Mouse (Mus musculus) cerebellum, postnatal 36 days (tissue): ENCODE results near the gene Lcn2.

ENCODE experiments used
- DNase-seq, 2 experiments: peaks; one replicate each; pipeline ENCODE4 v3.0.0; 2021 to 2022; ENCODE audit warnings: mixed read lengths in 2 of 2

The Lcn2 gene

DNA sequence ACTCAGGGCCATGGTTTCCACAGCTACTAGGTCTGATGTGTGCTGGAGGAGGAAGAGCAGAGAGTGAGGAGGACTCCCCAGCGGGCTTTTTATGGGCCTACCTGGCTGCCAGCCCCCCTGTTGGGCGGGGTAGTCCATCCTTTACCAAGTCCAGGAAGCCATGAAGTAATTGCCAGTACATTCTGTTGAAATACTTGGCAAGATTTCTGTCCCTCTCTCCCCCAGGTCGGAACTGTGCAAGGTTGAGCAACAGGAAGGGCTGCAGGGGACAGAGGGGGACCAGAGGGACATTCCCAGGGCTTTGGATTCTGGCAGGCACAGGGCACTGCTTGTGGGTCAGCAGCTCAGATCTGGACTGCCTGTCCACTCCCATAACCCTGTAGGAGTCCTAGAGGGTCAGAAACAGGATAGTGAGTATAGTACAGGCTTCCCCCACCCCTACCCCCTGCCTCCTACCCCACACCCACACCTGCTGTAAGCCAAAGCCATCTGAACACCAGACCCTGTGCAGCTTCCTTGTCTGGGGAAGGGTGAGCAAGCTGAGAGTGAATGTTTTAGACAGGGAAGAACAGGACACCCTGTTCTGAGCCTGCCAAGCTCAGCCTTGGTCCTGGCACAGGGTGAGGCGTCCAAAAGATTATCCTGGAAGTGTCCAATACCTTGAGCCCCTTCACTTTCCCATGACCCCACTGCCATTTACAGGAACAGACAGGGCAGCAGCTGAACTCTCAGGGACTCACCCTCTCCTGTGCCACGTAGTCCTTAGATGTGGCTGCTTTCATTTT, at the start of gene Lcn2:
Gene Lcn2, minus strand, starts transcription at position 547 of the 785 bp plus-strand sequence.
- no peak for DNase-seq

DNA sequence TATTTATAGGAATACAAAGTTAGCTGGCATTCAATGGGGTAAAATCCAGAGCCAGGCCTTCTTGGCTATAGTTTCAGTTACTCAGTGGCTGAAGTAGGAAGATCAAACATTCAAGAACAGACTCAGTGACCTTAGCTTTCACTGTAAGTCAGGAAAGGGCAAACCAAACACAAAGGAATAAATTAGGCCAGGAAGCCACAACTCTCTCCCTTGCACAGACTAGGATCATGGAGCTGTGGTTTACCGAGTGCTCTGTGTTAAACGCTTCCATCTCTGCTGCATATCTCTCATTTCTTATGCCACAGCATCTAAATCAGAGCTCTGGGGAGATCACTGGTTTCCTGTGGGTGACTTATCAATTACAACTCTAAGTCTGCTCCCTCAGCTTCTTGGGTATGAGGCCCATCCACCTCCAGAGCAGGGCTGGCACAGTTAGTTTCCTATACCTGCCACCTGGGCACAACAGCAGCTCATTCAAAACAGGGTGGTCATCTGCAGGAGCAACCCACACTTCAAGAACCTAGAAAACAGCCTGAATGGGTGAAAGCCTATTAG, 49.6 kb upstream of the Lcn2 start:
- no peak for DNase-seq

DNA sequence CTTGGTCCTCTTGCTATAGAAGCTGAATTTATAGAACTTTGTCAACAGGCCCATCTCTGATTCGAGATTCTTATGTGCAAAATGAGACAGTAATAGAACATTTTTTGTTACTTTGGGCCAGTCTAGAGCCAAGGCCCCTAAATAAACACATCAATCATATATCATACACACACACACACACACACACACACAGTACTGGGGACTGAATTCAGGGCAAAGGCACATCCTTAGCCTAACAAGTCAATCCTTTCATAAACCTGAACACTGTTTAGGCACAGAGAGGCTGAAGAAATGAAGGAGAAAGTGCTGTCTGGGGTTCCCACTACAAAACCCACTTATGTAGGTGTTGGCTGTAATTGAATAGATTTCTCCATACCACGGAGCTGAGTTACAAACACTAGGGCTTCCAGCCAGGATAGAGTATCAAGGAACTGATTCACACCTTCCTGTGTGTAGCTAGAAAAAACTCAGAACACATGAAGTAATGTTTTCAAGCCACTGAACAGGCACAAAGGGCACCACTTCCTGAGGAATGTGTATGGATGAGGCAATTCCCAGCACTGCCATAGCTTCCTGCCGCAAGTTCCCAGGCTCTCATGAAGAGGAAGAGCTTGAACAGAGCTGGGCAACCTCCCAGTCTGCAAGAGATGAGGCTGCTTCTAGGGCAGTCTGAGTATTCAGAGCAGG, 48.8 kb upstream of the Lcn2 start:
- no peak for DNase-seq

DNA sequence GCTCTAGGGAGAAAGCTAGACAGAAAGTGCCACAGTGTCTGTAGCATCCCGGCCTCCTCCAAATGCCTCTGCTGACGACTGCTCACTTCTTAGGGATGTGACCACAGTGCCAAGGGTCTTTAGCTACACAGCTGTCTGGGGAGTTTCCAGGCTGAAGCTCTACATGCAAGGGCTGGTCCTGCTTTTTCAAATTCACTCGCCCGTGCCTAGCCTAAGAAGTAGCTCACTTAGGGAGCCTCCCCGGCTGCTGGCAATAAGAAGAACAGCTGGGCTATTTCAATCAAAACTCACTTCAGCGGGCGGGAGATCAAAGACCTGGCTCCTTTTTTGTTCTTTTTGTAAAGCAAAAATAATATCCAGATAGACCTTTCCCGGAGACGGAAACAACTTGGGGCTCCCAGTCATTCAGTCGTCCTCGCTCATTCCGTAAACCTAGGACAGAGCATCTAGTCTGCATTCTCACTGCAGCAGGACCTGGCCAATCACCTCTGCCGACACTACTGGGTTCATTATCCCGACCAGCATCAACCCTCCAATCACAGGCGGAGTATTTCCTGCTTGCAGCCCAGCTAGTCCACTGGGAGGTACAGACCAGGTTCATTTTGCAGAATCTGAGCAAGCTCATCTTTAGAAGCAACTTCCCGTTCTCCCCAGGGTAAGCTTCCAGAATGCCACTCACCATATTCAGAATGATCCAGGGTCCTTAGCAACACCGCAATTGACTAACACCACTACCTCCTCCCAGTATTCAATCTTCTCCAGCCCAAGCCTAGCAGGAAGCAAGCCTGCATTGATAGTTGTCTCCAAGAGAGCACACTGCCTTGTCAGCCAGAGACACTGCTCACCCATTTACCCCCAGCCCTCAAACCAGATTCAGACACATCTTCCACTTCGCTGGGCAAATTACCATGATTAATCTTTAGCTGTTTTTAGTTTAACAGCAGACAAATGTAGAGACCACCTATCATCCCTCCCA, 42.9 kb upstream of the Lcn2 start:
- DNase-seq, result peak; percentile 91 to 95

DNA sequence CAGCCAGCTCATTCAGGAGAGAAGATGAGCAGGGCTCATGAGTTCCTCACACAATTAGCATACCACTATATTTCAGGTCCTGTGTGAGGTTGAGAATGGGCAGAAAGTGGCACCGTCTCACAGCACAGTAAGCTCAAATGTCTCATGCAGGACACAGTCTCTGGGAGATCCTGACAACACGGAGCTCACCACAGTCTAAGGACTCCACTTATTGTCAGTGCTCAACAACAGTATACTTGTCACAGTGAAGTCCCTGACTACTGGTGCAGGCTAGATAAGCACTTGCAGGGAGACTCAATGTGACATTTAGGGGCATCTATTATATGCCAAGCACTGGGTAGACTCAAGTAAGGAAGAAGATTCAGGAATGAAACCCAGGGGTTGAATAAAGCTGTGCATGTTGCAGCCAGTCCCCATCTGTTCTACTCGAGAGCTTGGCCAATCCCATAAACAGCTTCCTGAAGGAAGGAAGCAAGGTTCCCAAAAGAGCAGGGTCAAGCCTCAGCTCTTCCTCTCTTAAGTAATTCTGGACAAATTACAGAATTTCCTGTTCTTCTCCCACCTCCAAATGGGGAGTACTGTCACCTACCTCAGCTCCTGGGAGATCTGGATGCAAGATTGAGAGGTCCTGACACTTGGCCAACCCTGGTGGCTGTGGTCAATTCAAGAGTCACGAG, 41.3 kb upstream of the Lcn2 start:
- DNase-seq, result no peak

DNA sequence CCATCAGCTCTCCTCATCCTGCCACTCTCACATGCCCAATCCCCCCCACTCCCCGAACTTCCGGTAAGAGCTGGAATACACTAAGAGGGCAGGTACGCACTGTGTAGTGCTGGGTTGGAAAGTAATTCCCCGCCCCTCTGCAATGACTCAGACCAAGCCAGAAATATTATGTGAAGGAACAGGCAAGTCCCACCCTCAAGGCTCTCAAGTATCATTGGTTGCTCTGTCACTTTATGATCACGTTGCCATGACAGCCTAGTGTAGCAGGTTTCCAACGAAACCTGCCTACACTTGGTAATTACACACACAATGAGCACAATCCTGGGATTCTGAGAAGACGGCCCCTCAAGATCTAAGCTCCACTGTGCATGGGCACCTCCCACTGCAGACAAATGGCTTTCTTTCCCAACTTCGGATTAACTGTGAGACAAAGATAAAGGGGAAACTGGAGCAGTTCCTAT, 40.2 kb upstream of the Lcn2 start:
- DNase-seq, result no peak

DNA sequence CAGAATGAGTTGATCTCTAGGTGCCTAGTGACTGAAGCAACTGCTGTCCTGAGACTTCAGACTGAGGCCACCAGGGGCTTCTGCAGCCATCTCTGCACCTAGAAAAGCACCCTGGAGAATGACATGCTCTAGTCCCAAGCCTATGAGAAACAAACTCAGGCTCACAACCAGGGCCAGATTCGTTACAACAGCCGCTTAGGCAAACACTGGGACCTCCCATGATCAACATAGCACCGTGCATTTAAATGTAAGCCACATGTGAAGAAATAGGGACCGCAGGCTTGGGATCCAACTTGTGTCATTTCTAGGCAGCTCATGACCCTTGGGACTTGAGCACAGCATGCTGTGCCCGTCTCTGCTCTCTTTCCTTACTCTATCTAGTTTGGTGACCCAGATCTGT, 39.7 kb upstream of the Lcn2 start:
- DNase-seq, result no peak

DNA sequence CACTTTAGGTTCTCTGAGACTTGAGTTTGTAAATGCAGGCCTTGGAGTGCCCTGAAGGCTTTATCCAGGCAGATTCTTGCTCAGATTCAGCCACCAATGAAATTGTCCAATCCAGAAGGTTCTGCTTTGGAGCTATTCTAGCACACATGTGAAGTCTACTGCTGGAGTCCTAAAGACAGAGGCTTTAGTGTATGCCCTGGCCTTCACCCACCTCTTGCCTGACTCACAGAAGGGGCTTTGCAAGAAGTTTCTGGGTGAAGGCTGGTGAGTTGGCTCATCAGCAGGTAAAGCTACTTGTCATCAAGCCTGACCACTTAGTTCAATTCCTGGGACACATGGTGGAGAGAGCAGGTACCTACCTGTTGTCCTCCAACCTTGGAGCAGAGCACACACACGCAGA, 38.1 kb upstream of the Lcn2 start:
- no peak for DNase-seq

DNA sequence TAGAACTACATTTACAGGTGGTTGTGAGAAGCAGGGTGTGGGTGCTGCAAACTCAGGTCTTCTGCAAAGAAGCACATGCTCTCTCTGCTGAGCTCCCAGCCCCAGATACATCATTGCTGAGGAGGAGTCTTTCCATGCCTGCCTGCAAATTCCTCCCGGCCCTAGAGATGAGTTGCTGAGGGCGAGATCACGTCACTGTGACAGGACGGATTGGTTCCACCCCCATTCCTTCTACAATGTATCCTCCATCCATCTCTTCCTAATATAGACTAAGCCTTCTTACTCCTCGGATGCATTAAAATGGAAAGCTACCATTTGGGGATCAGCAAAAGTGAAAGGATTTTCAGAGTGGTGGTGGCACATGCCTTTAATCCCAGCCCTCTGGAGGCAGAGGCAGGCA, 37.5 kb upstream of the Lcn2 start:
- no peak for DNase-seq

DNA sequence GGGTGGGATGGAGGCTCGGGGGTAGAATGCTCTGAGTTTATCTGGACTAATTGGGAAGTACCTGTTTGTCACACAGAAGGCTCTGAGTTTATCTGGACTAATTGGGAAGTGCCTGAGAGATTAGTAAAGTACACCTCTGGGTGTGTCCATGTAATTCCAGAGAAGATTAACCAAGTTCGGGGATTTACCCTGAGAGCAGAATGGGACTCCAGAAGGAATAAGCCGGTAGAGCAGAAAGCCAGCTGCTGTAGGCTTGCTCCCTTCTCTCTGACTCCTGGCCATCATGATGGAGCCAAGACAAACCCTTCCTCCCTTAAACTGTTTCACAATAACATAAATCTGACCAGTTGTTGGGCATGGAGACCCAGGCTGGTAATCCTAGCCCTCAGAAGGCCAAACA, 36.7 kb upstream of the Lcn2 start:
- DNase-seq, result no peak

DNA sequence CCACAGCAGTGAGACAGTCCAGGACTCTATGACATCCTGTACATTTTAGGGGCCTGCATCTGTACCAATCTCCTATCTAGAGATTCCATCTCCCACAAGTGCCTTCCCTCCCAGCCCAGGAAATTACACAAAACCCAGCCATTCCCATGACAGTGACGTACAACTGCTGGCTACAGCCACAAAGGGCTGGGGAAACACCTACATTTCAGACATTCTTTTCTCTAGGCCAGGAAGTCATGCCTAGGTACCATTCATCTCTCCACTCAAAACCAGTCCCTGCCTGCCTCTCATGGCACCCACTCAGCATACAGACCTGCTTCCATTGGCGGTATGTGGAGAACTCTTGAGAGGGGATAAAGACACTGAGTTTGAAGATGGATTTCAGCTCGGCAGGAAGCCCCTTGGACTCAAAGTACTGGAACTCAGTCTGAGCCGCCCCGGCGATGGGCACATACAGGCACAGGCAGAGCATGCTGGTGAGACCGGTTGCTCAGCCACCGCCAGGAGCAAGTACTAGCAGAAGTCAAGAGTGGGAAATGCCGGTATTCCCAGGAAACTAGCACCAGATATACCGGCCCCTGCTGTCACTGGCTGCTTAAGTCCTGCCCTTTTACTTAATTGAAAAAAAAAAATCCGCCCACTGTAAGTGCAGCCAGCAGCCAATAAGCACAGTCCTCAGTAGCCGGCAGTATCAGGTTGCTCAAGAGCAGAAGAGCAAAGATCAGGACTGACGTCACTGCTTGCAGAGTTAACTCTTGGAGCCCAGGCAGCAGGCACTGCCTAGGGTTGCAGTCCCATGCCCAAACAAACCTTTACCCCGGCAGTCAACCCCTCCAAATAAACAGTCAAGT, 35.7 kb upstream of the Lcn2 start:
- peak; percentile 38 to 55 for DNase-seq

DNA sequence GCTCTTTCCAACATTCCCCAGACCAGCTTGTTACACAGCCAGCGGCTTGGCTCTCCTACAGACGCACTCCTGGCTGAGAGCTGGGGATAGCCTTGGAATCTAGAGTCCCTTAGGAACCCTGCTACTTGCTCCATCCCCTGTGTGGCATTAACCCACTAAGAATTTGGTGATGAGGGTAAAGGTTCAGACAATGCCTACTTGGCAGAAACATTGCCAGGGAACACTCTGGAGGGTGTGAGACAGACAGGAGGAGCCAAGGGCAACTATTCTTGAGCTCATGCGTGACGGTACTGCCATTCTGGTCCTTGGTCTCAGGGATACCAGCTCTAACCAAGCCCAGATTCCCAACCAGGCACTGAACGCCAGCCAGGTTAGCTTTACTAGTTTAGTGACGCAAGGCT, 33.8 kb upstream of the Lcn2 start:
- DNase-seq, result no peak

DNA sequence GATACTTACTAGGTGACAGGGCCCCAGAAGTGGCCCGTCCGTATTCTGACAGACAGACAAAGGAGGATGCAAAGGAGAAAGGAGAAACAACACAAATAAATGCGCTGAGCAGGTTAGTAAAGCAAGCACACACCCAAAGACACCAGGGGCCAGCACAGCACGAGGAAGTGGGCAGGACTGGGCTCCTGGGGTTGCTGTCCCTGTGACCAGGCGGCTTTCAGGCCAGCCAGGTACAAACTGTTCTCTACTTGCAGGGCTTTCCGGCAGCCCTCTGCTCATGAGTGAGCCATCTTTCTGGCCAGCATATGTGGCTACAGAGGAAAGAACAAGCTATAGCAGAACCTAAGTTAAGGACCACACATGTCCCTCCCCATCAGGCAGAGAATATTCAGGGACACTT, 32.6 kb upstream of the Lcn2 start:
- no peak for DNase-seq

DNA sequence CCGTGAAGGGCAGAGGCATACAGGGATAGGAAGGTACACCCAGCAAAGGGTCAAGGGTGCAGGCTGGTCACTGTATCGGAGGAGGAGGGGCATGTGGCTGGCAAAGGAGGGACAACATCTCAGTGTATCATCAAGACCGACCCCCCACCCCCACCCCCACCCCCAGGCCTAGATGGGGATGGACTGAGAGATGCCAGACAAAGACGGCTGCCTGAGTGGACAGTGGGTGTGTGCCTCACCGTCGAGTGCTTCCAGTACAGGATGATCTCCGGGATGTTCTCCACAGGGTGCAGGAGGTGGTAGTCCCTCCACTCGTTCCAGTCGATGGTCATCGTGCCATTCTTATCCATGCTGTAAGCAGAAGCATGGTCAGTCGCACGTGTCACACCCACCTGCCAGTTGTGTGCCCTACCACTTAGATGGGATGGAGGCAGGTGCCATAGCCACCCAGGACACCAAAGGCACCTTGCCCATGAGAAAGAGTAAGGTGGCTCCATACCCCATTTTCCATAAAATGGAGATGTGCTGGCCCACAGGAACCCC, 32.1 kb upstream of the Lcn2 start:
- DNase-seq, result no peak

DNA sequence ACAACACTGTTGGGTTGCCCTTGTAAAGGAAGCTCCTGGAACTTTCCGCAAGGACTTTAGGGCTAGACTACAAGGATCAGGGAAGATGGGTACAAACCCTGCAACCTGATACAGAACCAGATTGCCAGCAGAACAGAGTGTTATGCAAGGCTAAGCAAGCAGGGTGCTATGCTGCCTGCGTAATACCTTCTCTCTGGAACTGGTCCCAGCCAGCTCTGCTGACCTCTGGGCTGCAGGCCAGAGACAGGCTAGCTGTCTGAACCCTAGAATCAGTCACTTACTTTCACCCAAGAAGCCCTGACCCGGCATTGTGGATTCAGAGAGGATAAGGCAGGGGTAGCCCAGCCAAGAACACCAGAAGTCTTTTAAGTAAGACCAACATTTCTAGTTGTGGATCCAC, 31.3 kb upstream of the Lcn2 start:
- DNase-seq, result peak; percentile 53

DNA sequence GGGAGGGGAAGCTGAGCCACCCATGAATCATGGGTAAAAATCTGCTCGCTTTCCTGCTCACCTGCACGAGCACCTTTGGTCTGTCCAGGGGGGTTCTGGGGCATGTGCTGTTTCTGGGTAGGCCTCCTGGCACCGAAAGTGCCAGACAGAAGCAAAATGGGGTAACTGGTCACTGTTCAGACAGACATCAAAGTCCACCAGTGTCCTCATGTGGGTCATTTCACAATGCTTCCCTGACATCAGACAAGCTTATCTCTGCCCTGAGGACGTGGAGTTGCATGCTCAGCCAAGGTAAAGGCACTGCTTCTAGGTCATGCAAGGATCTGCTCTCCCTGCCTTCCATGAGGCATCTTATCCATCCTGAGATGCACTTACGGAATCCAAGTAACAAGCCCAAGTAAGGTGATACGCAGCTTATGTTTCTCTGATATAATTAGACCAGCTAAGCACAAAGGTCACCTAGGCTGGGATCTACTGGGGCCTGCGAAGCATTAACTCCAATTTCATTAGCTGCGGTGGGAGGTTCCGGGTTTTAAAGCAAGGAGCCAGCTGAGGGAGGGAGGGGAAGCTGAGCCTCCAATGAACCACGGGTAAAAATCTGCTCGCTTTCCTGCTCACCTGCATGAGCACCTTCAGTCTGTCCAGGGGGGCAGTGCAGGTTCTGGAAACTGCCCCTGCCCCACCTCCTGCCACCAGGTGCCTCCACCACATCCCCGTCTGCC, 30.5 kb upstream of the Lcn2 start:
- no peak for DNase-seq

DNA sequence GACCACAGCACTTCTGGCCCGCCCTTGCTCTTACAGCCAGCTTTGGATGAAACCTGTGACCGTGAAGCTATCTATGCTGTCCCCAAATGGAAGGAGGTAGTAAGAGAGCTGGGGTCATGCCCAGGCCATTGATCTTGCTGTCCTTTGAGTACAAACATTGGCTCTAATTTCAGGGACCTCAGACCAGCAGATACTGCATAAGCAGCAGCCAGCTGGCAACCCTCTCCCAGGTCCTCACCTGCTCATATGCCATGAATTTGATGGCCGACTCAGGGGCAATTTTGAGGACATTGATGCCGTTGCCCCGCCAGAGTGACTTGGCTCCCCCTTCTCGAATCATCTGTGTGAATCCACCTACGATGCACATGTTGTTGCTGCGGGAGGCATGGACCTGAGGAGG, 29.4 kb upstream of the Lcn2 start:
- DNase-seq, result no peak

DNA sequence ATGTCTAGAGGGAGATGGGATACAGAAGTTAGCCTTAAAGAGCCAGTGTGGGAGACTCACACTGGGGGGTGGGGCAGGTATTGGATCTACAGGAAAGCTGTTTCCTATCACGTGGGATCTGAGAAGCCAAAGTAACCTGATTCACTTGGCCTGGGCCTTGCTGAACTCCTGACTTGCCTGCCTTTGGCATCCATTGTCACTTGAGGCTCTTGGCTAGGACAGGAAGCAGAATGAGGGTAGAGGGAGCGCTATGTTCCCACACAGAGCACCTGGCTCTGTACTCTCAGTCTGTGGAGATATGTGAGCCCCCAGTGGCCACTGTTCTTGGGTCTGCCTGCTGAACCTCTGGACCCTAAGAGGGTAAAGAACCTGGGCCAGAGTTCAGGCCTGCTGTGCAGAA, 28.5 kb upstream of the Lcn2 start:
- no peak for DNase-seq

DNA sequence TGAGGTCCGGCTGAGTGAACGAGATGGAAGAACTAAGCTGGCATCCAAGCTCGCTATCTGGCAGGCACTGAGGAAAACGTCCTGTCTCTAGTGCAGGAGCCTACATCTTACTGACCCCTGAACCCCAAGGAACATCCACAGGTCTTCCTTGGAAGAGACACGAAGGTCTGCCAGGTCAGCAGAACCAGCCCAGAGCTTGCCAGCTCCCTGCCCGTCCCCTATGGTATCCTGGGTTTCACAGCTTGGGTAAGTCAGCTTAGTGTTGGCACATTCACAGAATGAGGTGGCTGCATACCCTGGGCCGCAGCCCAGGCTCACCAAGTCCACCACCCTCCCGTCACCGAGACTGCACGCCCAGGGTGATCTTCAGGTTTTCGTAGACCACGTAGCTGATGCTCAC, 27.7 kb upstream of the Lcn2 start:
- no peak for DNase-seq

DNA sequence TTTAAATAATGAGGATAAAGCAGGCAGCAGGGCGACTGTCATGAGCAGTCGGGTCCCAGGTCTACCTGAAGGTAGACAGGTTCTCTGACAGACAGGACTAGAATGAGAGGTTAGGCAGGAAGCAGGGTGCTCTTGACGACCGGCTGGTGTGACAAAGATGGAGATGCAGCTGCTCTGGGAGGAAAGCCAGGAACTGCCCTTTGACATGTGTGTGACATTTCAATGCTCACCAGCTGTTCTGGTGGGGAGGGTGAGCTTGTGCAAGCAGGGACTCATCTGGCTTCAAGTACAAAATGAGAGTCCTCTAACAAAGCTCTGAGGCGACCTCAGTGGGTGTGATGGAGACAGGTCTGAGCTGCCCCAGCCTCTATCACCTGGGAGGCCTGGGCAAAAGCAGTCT, 25.9 kb upstream of the Lcn2 start:
- no peak for DNase-seq
